Mouse (Mus musculus) spleen, adult 2 months (tissue): ENCODE measurements around the gene Tom1l2.

Experiments used
- CTCF ChIP-seq: fragments of 200-500 bp; IDR thresholded peaks from 2 replicates; pipeline ENCODE4 v1.5.1; 2011; ENCODE audit warnings: mild to moderate bottlenecking, inconsistent platforms; ENCODE audit not compliant: insufficient read depth, insufficient read length, insufficient replicate concordance; ENCODE audit errors: extremely low read depth
- POLR2A ChIP-seq: fragments of 200-500 bp; IDR thresholded peaks from 2 replicates; pipeline ENCODE4 v1.6.1; 2011; ENCODE audit warnings: low read depth, low read length, inconsistent platforms

DNA sequence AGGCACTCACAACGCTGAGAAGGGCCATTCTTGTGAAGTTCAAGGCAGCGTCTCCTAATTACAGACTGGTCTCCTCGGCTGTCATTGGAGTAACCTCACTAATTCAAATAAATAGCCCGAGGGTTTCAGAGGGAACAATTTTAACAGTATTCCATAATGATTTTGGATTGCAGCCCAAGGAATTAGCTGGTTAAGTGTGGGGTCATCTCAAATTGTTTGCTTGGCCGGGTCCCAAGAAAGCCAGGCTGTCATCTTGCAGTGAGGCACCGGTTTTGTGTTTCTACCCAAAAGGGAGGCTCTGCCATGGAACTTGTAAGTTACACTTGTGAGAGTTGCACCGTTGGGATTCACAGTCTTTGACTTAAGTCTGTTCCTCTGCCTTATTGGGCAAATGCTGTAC, 36.5 kb downstream of the Tom1l2 start:
- no peak for TF ChIP-seq POLR2A
- no peak for TF ChIP-seq CTCF
